Mouse (Mus musculus) erythroblast, embryonic 14.5 days (primary cell): ENCODE results near the gene Cyth3. TPM values are rescaled to one million over a fixed set of nuclear protein-coding genes. Genes with fewer than 3 reads are reported as not detected.

Experiments used
- H3K27me3 ChIP-seq: 2 replicates; pipeline ENCODE4 v1.6.1; 2012; ENCODE audit warnings: inconsistent platforms; ENCODE audit not compliant: control insufficient read depth
- H3K36me3 ChIP-seq: 2 replicates; pipeline ENCODE4 v1.6.1; 2012; ENCODE audit warnings: mild to moderate bottlenecking, inconsistent platforms; ENCODE audit not compliant: control insufficient read depth
- H3K4me1 ChIP-seq: 2 replicates; pipeline ENCODE4 v1.6.1; 2012; ENCODE audit warnings: inconsistent platforms; ENCODE audit not compliant: control insufficient read depth
- H3K4me3 ChIP-seq: replicated peaks from 2 replicates; pipeline ENCODE3; 2012; ENCODE audit warnings: moderate library complexity, mild to moderate bottlenecking, inconsistent platforms
- H3K9me3 ChIP-seq: 2 replicates; pipeline ENCODE4 v1.6.1; 2012; ENCODE audit warnings: low read length, inconsistent platforms, mixed read lengths; ENCODE audit not compliant: control insufficient read depth
- GATA1 ChIP-seq: IDR thresholded peaks from 2 replicates; pipeline ENCODE4 v1.6.1; 2012; ENCODE audit warnings: low read length, inconsistent platforms, mixed read lengths
- TAL1 ChIP-seq: IDR thresholded peaks from 3 replicates; pipeline ENCODE4 v1.6.1; 2012; ENCODE audit warnings: low read length, inconsistent platforms, mixed read lengths
- polyA plus RNA-seq: library from polyadenylated mRNA; stranded (reverse); fragments of >175 nt; gene quantifications from 2 replicates; pipeline ENCODE4 v1.2.3, GENCODE M21; 2012

Gene Cyth3
- polyA plus RNA-seq, 1 experiment: 3.2 TPM

DNA sequence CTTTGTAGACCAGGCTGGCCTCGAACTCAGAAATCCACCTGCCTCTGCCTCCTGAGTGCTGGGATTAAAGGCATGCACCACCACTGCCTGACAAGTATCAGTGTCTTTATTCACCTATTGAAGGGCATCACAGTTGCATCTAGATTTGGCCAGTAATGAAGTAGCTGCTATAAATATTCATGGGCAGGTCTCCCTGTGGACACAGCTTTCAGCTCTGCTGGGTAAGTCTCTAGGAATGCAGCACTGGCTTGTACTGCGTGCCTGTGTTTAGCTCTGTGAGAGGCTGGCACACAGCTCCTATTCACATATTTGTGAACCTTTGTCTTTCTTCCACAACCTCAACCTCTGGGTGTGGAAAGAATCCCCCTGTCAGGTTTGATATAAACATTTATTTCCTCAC lies 46.6 kb downstream of the Cyth3 start:
- TF ChIP-seq GATA1 (no peak), TAL1 (no peak)
- Histone ChIP-seq H3K36me3 (peaks cover 62% of the 10 kb centered on the region), H3K27me3 (no peaks in the 10 kb centered on the region), H3K9me3 (no peaks in the 10 kb centered on the region), H3K4me1 (peaks cover 88% of the 10 kb centered on the region), H3K4me3 (no peak overlapping the region)

DNA sequence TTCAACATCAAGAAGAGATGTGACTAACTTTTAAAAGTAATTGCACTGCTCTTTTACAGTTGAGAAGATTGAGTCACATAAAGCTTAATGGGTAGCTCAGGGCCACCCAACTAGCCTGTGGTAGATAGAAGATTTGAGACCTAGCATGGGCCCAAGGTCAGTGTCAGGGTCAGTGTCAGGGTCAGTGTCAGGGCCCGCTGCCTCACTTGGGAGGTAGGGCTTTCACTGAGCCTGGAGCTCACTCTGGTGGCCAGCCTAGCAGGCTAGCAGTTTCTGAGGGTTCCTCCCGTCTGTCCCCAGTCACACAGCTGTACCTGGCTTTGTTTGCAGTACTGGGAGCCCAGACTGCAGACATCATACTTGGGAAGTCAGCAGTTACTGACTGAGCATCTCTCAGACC lies 47.1 kb downstream of the Cyth3 start:
- no peaks in the 10 kb centered on the region for H3K9me3 ChIP-seq
- H3K36me3 ChIP-seq: peaks cover 60% of the 10 kb centered on the region
- no peaks in the 10 kb centered on the region for H3K27me3 ChIP-seq
- no peak for TF ChIP-seq GATA1
- TF ChIP-seq TAL1: no peak
- peaks cover 89% of the 10 kb centered on the region for H3K4me1 ChIP-seq
- H3K4me3 ChIP-seq: no peak overlapping the region

DNA sequence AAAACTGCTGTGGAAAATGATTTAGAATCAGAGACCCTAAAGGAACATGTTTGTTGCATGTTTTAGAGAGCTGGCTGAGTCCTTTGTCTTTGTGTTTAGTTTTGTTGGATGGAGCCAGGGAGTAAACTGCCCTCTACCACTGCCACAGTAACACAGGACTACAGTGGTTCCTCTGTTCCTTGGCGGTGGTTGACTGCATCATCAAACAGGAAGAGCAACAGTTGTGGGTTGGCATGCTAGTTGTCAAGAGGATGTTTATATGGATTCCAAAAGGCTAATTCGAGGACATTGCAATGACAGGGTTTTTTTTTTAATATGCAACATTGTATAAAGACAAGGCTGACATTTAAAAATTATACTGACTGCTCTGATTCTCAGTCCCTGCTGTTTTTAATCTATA lies 47.6 kb downstream of the Cyth3 start:
- TF ChIP-seq TAL1 (no peak), GATA1 (no peak)
- Histone ChIP-seq H3K27me3 (no peaks in the 10 kb centered on the region), H3K9me3 (no peaks in the 10 kb centered on the region), H3K4me1 (peaks cover 89% of the 10 kb centered on the region), H3K36me3 (peaks cover 60% of the 10 kb centered on the region), H3K4me3 (no peak overlapping the region)

DNA sequence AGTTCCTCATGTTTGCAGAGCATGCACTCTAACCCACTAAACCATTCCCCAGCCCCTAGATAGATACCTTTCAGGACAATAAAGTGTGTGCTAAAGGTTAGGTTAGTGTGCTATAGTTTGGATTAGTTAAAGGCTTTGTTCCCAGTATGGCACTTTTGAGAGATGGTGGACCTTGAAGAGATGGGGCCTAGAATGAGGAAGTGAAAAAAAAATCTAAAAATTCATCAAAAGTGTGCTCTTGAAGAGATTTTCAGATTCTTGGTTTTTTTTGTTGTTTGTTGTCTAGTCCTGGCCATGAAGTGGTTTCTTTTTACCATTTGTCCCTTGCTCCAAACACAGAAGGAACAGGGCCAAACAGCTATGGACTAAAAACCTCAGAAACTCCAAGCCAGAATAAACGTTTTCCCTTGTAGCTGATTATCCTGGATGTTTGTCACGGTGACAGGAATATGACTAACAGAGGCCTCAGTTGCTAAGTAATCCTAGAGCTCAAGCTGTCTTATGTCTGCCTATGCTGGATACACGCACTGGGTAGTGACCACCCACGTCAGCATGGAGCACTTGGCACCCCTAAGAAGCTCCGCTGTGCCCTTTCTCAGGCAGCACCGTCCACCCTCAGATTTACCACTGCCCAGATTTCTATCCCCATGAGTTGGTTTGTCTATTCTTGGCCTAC lies 48.6 kb downstream of the Cyth3 start:
- no peaks in the 10 kb centered on the region for H3K27me3 ChIP-seq
- H3K4me1 ChIP-seq: peaks cover 85% of the 10 kb centered on the region
- H3K4me3 ChIP-seq: no peak overlapping the region
- H3K9me3 ChIP-seq: no peaks in the 10 kb centered on the region
- peaks cover 59% of the 10 kb centered on the region for H3K36me3 ChIP-seq
- no peak for TF ChIP-seq GATA1
- TF ChIP-seq TAL1: no peak

DNA sequence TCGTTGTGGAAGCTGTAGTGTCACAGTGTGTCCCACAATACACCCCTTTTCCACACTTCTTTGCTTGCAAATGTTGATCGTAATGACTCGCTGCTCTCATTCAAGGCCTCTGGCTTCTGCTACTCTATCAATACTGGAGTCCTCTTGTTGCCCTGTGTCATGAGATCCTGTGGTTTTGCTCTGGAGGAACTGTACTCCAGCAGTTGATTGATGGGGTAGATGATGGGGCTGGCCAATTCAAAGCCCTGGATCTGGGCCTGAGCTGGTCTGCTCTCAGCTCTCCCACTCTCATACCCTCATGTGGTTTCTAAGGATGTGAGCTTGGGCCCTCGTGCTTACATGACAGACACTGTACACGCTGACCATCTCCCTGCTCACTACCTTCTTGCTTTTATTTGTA lies 52.3 kb downstream of the Cyth3 start:
- H3K36me3 ChIP-seq: peaks cover 53% of the 10 kb centered on the region
- TF ChIP-seq GATA1 (no peak), TAL1 (no peak)
- H3K4me1 ChIP-seq: peaks cover 88% of the 10 kb centered on the region
- no peaks in the 10 kb centered on the region for H3K27me3 ChIP-seq
- no peak overlapping the region for H3K4me3 ChIP-seq
- H3K9me3 ChIP-seq: no peaks in the 10 kb centered on the region

DNA sequence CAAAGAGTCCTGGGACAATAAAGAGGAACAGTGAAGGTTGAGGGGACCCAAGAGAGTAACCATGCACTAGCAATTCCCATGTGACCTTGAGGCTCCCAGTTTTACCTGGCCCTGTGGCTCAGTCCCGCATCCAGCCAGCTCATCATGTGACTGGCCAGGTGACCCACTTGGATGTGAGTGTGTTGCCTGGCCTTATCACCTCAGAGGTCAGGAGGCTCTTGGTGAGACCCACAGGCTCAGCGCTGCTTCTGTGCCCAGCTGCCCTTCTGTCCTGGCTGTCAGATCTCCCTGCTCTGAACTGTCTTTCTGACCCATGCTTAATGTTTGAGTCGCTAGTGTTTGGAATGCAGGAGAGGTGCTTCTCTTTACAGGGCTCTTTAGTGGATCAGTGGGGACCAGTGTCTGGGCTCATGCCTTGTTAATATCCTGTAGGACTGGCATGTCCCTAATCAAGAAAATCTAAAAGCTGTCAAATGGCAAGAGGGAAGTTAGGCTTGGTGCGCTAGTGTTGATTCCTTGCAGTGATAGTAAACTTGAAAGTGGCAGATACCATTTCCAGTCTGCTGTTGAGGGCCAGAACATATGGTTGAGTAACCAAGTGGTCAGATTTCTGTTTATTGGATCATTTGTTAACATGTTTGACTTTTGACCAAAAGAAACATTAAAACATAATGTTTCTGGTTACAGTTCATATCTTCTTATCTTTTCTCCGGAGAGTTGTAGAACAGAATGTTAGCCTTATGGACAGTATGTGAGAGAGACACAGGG lies 54.2 kb downstream of the Cyth3 start:
- H3K4me1 ChIP-seq: peaks cover 85% of the 10 kb centered on the region
- H3K36me3 ChIP-seq: peaks cover 58% of the 10 kb centered on the region
- TF ChIP-seq GATA1: no peak
- TF ChIP-seq TAL1: no peak
- no peaks in the 10 kb centered on the region for H3K9me3 ChIP-seq
- H3K27me3 ChIP-seq: no peaks in the 10 kb centered on the region
- H3K4me3 ChIP-seq: no peak overlapping the region

DNA sequence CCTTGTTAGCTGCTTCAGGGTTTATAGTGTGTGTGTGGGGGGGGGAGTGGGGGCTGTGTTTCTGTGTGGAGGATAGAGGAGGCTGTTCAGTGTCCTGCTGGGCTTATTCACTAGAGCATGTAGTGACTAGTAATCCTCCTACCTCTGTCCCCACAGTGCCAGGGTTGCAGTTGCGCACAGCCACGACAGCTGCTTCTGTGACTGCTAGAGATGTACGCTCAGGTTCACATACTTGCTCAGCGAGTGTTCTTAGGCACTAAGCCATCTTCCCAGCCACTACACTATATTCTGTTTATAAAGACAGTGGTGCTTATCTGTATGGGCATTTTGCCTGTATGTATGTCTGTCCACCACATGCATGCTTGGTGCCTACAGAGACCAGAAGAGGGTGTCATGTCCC lies 55.1 kb downstream of the Cyth3 start:
- H3K4me3 ChIP-seq: no peak overlapping the region
- TF ChIP-seq TAL1 (no peak), GATA1 (no peak)
- no peaks in the 10 kb centered on the region for H3K9me3 ChIP-seq
- peaks cover 83% of the 10 kb centered on the region for H3K4me1 ChIP-seq
- H3K36me3 ChIP-seq: peaks cover 55% of the 10 kb centered on the region
- no peaks in the 10 kb centered on the region for H3K27me3 ChIP-seq

DNA sequence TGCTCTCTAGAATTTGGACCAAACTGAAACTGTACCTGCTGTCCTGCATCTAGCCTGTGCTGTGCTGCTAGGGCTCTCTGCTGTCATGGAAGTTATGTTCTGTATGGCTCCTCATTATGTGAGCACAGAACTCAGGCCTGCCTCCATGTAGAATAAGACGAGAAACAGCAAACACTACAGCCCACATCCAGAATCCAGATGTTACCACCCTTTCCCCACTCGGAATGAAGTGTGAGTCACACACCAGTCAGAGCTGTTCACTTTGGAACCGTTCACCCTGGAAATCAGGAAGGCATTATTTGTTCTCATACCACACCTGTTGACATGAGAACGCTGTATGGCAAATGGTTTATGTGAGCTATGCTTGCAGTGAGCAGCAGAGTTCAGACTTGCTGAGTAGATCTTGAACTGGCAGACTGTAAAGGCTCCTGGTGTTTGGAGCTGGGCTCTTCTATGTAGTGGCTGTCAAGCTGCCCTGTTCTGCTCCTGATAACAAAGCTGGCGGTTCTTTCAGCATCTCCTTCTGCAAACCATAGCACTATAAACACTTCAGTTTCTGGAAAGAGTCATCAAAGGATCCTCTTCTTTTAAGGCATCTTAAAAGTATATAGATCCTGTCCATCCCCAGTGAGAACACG lies 56.5 kb downstream of the Cyth3 start:
- TF ChIP-seq GATA1 (no peak), TAL1 (no peak)
- no peaks in the 10 kb centered on the region for H3K9me3 ChIP-seq
- H3K27me3 ChIP-seq: no peaks in the 10 kb centered on the region
- H3K36me3 ChIP-seq: peaks cover 53% of the 10 kb centered on the region
- peaks cover 76% of the 10 kb centered on the region for H3K4me1 ChIP-seq
- no peak overlapping the region for H3K4me3 ChIP-seq

DNA sequence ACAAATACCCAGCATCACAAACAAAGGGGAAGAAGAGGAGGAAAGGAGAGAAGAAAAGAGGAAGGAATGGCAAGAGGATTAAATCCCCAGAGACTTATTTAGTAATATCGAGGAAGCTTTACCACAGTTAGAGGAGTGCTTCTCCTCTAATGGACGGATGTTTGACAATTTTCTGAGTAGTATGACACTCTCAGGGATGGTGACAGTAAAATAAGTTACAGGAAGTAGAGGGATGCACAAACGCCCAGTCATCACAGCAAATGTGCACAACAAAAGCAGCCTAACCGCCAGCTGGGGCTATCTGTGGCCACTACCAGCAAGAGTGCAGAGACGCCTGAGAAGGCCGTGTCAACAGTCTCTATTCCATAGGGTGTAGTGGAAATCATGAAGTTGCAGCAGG lies 57.4 kb downstream of the Cyth3 start:
- Histone ChIP-seq H3K36me3 (peaks cover 56% of the 10 kb centered on the region), H3K4me3 (no peak overlapping the region), H3K4me1 (peaks cover 70% of the 10 kb centered on the region), H3K9me3 (no peaks in the 10 kb centered on the region), H3K27me3 (no peaks in the 10 kb centered on the region)
- no peak for TF ChIP-seq TAL1
- TF ChIP-seq GATA1: no peak
